17 mouse cellular contexts compared by ENCODE assay signal in the genomic region with DNA sequence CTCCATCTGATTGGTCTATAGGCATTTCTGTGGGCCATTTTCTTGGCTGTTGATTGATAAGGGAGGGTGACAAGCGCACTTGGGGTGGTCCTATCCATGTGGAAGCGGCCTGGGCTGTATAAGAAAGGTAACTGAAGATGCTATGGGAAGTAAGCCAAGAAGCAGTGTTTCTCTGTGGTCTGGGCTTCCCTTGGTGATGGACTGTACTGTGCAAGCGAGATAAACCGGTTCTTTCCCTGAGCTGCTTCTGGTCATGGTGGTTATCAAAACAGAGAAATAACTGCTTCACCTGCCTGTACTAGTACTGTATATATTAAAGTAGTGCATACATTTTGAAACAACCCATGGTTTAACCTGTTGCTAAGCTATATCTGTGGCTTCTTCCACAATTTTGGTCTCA. TPM values are rescaled to one million over a fixed set of nuclear protein-coding genes. Genes with fewer than 3 reads are reported as not detected.
"Had no signal": no experiment of that assay in that cellular context is flagged by ENCODE, and none has a peak within 500 bp of the region (broad histone marks: within the 10 kb centered on the region; RNA-seq: fewer than 3 reads in every experiment).

No protein-coding gene starts in this region.

- H3K9ac ChIP-seq: kidney, embryonic 15.5 days; lung, embryonic 14.5 days had no signal

- ATAC-seq: lung, postnatal 0 days had no signal

- H3K27ac ChIP-seq: kidney, embryonic 15.5 days; macrophage had no signal

- DNase-seq: kidney, adult 11 months; kidney, adult 8-10 months; kidney, postnatal 10 days; kidney, postnatal 36 days; left cerebral cortex, postnatal 4 days; lung, embryonic 14.5 days; midbrain, embryonic 14.5 days; thymus, adult 18-20 months; thymus, postnatal 36 days had no signal

- H3K27me3 ChIP-seq: kidney, embryonic 15.5 days; megakaryocyte, embryonic 14.5 days had no signal

- H3K4me3 ChIP-seq: kidney, embryonic 15.5 days; megakaryocyte, embryonic 14.5 days had no signal

- H3K9me3 ChIP-seq: kidney, embryonic 15.5 days; megakaryocyte, embryonic 14.5 days had no signal

- H3K4me2 ChIP-seq: kidney, embryonic 15.5 days; lung, embryonic 14.5 days; midbrain, embryonic 11.5 days had no signal

- H3K36me3 ChIP-seq: kidney, embryonic 15.5 days had no signal

RNA-seq across cellular contexts. Expression of a gene that starts 36.1 kb away (rescaled TPM):
- total RNA-seq: liver, adult 2 months had no signal
- polyA plus RNA-seq: liver, adult 2 months; macrophage; small intestine, adult 2 months; testis, adult 2 months had no signal
